Mouse (Mus musculus): ENCODE measurements around the gene Zfp866. TPM values are rescaled to one million over a fixed set of nuclear protein-coding genes. Genes with fewer than 3 reads are reported as not detected.

The Zfp866 gene
- polyA plus RNA-seq, 1 experiment, result 11.3 TPM

GRCm38 (mm10) chr8:69790364-69790763 lies 614 bp downstream of the Zfp866 start:
- no peaks in the 10 kb centered on the region for H3K27me3 ChIP-seq (replicated peaks; ENCODE audit: control insufficient read depth, insufficient read depth, low read length)
- peak overlapping the region; percentile 68 for H3K4me3 ChIP-seq (ENCODE audit: insufficient read depth, low read depth, low read length)
- peak overlapping the region; percentile 87 for H3K27ac ChIP-seq (ENCODE audit: insufficient read depth, low read depth, low read length)
- peaks cover 7% of the 10 kb centered on the region; the same call in 1 of the 2 replicates for H3K4me1 ChIP-seq (ENCODE audit: control insufficient read depth, insufficient read depth, low read length)
- WGBS, result 21% methylated on average over 11 of the region's 11 CpGs
- peak; percentile 37 for DNase-seq
- TF ChIP-seq CTCF (conservative IDR thresholded peaks at IDR 0.05; ENCODE audit: insufficient read depth, insufficient read length, low read depth, low read length) (no peak), POLR2A (IDR thresholded peaks at IDR 0.05; ENCODE audit: low read depth, low read length) (no peak)
- no peaks in the 10 kb centered on the region for H3K36me3 ChIP-seq (ENCODE audit: control insufficient read depth, insufficient read depth, low read length)

DNA sequence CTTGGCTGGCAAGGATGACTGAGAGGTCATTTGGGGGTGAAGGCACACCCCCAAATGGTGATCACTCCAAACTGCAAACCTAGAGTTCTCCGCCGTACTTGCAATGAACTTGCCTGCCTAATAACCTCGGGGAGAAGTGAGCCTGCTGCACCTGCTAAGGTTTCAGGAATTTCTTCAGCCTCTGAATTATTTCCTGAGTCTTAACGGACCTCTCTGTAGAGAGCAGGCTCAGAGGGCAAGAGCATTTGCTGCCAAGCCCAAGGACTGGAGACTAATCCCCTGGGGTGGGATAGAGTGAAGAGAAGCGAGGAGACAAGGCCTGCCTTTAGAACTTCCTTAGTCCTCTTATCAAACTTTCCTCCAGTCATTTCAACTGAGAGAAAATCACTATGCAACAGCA lies 1.2 kb downstream of the Zfp866 start:
- peaks cover 7% of the 10 kb centered on the region; the same call in 1 of the 2 replicates for H3K4me1 ChIP-seq (ENCODE audit: control insufficient read depth, insufficient read depth, low read length)
- WGBS, result 47% methylated on average over 5 of the region's 5 CpGs
- H3K27ac ChIP-seq (ENCODE audit: insufficient read depth, low read depth, low read length), result no peak overlapping the region; the same call in 1 of the 2 replicates
- TF ChIP-seq CTCF (conservative IDR thresholded peaks at IDR 0.05; ENCODE audit: insufficient read depth, insufficient read length, low read depth, low read length) (no peak), POLR2A (IDR thresholded peaks at IDR 0.05; ENCODE audit: low read depth, low read length) (no peak)
- H3K27me3 ChIP-seq (replicated peaks; ENCODE audit: control insufficient read depth, insufficient read depth, low read length), result no peaks in the 10 kb centered on the region
- H3K4me3 ChIP-seq (ENCODE audit: insufficient read depth, low read depth, low read length), result no peak overlapping the region
- peak; percentile 15 for DNase-seq
- no peaks in the 10 kb centered on the region for H3K36me3 ChIP-seq (ENCODE audit: control insufficient read depth, insufficient read depth, low read length)

DNA sequence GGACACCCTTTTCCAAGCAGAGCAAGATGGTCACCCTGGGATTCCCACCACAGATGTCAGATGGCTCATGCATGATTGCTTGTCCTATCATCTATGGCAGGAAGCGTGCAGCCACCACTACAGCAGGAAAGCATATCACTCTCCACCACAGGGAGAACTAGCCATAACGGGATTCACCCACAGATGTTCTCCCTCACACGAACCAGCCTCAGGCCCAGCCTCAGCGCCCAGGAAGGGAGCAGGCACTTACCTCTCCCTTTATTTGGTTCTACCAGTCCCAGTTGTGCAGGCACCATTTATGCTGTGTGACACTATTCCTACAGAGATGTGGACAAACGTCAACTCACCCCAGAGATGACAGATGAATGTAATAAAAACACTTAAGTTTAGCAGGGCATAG lies 1.9 kb downstream of the Zfp866 start:
- 87% methylated on average over 5 of the region's 5 CpGs for WGBS

GRCm38 (mm10) chr8:69777111-69777510 lies 13.9 kb downstream of the Zfp866 start:
- Histone ChIP-seq H3K27ac (ENCODE audit: insufficient read depth, low read depth, low read length) (no peak overlapping the region), H3K4me1 (ENCODE audit: control insufficient read depth, insufficient read depth, low read length) (no peaks in the 10 kb centered on the region), H3K4me3 (ENCODE audit: insufficient read depth, low read depth, low read length) (no peak overlapping the region), H3K36me3 (ENCODE audit: control insufficient read depth, insufficient read depth, low read length) (no peaks in the 10 kb centered on the region), H3K27me3 (replicated peaks; ENCODE audit: control insufficient read depth, insufficient read depth, low read length) (no peaks in the 10 kb centered on the region)
- DNase-seq, result no peak
- 62% methylated on average over 12 of the region's 12 CpGs for WGBS
- no peak for TF ChIP-seq POLR2A (IDR thresholded peaks at IDR 0.05; ENCODE audit: low read depth, low read length)
- no peak for TF ChIP-seq CTCF (conservative IDR thresholded peaks at IDR 0.05; ENCODE audit: insufficient read depth, insufficient read length, low read depth, low read length)

More for the DNA sequence above, 1.9 kb downstream of the Zfp866 start:
- TF ChIP-seq POLR2A (IDR thresholded peaks at IDR 0.05; ENCODE audit: low read depth, low read length), result no peak
- TF ChIP-seq CTCF (conservative IDR thresholded peaks at IDR 0.05; ENCODE audit: insufficient read depth, insufficient read length, low read depth, low read length), result no peak
- H3K4me3 ChIP-seq (ENCODE audit: insufficient read depth, low read depth, low read length), result no peak overlapping the region
- H3K36me3 ChIP-seq (ENCODE audit: control insufficient read depth, insufficient read depth, low read length), result no peaks in the 10 kb centered on the region
- H3K27ac ChIP-seq (ENCODE audit: insufficient read depth, low read depth, low read length), result no peak overlapping the region
- H3K27me3 ChIP-seq (replicated peaks; ENCODE audit: control insufficient read depth, insufficient read depth, low read length), result no peaks in the 10 kb centered on the region
- DNase-seq, result no peak
- peaks cover 7% of the 10 kb centered on the region; the same call in 1 of the 2 replicates for H3K4me1 ChIP-seq (ENCODE audit: control insufficient read depth, insufficient read depth, low read length)

- no peak for TF ChIP-seq CTCF (conservative IDR thresholded peaks at IDR 0.05; ENCODE audit: insufficient read depth, insufficient read length, low read depth, low read length)
- no peak for TF ChIP-seq POLR2A (IDR thresholded peaks at IDR 0.05; ENCODE audit: low read depth, low read length)
- Histone ChIP-seq H3K36me3 (ENCODE audit: control insufficient read depth, insufficient read depth, low read length) (no peaks in the 10 kb centered on the region), H3K27ac (ENCODE audit: insufficient read depth, low read depth, low read length) (no peak overlapping the region), H3K27me3 (replicated peaks; ENCODE audit: control insufficient read depth, insufficient read depth, low read length) (no peaks in the 10 kb centered on the region), H3K4me1 (ENCODE audit: control insufficient read depth, insufficient read depth, low read length) (no peaks in the 10 kb centered on the region), H3K4me3 (ENCODE audit: insufficient read depth, low read depth, low read length) (no peak overlapping the region)
- DNase-seq, result no peak
- 46% methylated on average over 2 of the region's 2 CpGs for WGBS
Observed at GRCm38 (mm10) chr8:69775149-69775534, 15.8 kb downstream of the Zfp866 start.

- under 1% methylated on average over 41 of the region's 41 CpGs for WGBS
- no peaks in the 10 kb centered on the region for H3K36me3 ChIP-seq (ENCODE audit: control insufficient read depth, insufficient read depth, low read length)
- H3K27me3 ChIP-seq (replicated peaks; ENCODE audit: control insufficient read depth, insufficient read depth, low read length), result no peaks in the 10 kb centered on the region
- no peaks in the 10 kb centered on the region for H3K4me1 ChIP-seq (ENCODE audit: control insufficient read depth, insufficient read depth, low read length)
- TF ChIP-seq POLR2A (IDR thresholded peaks at IDR 0.05; ENCODE audit: low read depth, low read length) (peak; percentile 68), CTCF (conservative IDR thresholded peaks at IDR 0.05; ENCODE audit: insufficient read depth, insufficient read length, low read depth, low read length) (no peak)
- peak within 1 kb of the TSS; percentile 100 for H3K27ac ChIP-seq (ENCODE audit: insufficient read depth, low read depth, low read length)
- DNase-seq, result peak; percentile 97
- H3K4me3 ChIP-seq (ENCODE audit: insufficient read depth, low read depth, low read length), result peak within 1 kb of the TSS; percentile 95
Observed at GRCm38 (mm10) chr8:69774503-69775148, 16.4 kb downstream of the Zfp866 start, which contains the start of gene Gm20422. TSS of gene Gm20422 (minus strand) at chr8:69774886.

DNA sequence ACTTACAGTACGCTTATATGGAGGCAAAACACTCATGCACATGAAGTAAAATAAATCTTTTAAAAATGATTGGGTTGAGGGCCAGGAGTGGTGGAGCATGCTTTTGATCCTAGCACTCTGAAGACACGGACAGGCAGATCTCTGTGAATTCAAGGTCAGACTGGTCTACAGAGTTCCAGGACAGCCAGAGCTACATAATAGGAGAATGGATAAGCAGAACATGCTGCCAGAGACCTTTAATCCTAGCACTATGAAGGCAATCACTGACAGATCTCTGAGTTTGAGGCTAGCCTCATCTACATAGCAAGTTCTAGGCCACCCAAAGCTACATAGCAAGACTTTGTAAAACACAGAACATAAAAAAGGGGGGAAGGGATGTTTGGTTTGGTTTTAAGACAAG lies 18.9 kb downstream of the Zfp866 start:
- H3K27me3 ChIP-seq (replicated peaks; ENCODE audit: control insufficient read depth, insufficient read depth, low read length), result no peaks in the 10 kb centered on the region
- 74% methylated on average over 2 of the region's 2 CpGs for WGBS
- H3K27ac ChIP-seq (ENCODE audit: insufficient read depth, low read depth, low read length), result no peak overlapping the region
- TF ChIP-seq POLR2A (IDR thresholded peaks at IDR 0.05; ENCODE audit: low read depth, low read length), result no peak
- TF ChIP-seq CTCF (conservative IDR thresholded peaks at IDR 0.05; ENCODE audit: insufficient read depth, insufficient read length, low read depth, low read length), result no peak
- no peak for DNase-seq
- H3K4me1 ChIP-seq (ENCODE audit: control insufficient read depth, insufficient read depth, low read length), result no peaks in the 10 kb centered on the region
- peaks cover 4% of the 10 kb centered on the region for H3K36me3 ChIP-seq (ENCODE audit: control insufficient read depth, insufficient read depth, low read length)
- no peak overlapping the region for H3K4me3 ChIP-seq (ENCODE audit: insufficient read depth, low read depth, low read length)

All from kidney, adult 2 months (tissue).